Comparison of ENCODE assay signal across 8 mouse cellular contexts in genomic region chr11:69948763-69949150, GRCm38 (mm10). TPM values are rescaled to one million over a fixed set of nuclear protein-coding genes. Genes with fewer than 3 reads are reported as not detected.
DNase-seq lines count a peak whose midpoint lies in the region; ATAC-seq and TF ChIP-seq lines count a peak whose summit lies in the region.

No protein-coding gene starts in this region.

- intact Hi-C loops in left cerebral cortex, adult 2 months (cut with DNase I) = loop anchor here (1.0 kb wide), 1 partner anchor 14 kb away; no protein-coding TSS in a partner anchor

- WGBS in macrophage (ENCODE audit: missing documents) = 2% methylated on average over 13 of the region's 14 CpGs

- DNase-seq in gastrocnemius, adult 8-10 months (ENCODE audit: low spot score in 2 of 2) = peak; percentile 90 to 92
- peak; percentile 94 for DNase-seq in hindlimb bud, embryonic 11.5 days (ENCODE audit: extremely low spot score, low read depth, low spot score)
- DNase-seq in left cerebral cortex, adult 2 months (ENCODE audit: extremely low spot score in 1 of 2, low spot score in 2 of 2) = peak; percentile 55 to 73
- peak; percentile 81 for DNase-seq in retina, postnatal 7 days (ENCODE audit: low read depth, low spot score)
- peak; percentile 91 for DNase-seq in urinary bladder, postnatal 14 days (ENCODE audit: low spot score)

- H3K36me3 ChIP-seq in macrophage (ENCODE audit: inconsistent target) = no peaks in the 10 kb centered on the region

- no peaks in the 10 kb centered on the region for H3K79me2 ChIP-seq in macrophage (ENCODE audit: inconsistent target)

- no peak overlapping the region for H3K27ac ChIP-seq in left cerebral cortex, adult 2 months
- no peak overlapping the region for H3K27ac ChIP-seq in macrophage

- peak; percentile 65 for ATAC-seq in activated CD4-positive, CD25-positive, alpha-beta regulatory T cell, adult 4 months
- peak; percentile 75 for ATAC-seq in common myeloid progenitor, adult 5-6 weeks (replicated peaks; ENCODE audit: low read depth, poor library complexity, severe bottlenecking)

- peak; percentile 87 for TF ChIP-seq CTCF in left cerebral cortex, adult 2 months (IDR thresholded peaks at IDR 0.05)

- H3K4me3 ChIP-seq in left cerebral cortex, adult 2 months = no peak overlapping the region
- H3K4me3 ChIP-seq in macrophage (ENCODE audit: inconsistent target) = peak overlapping the region; percentile 1; the same call in 1 of the 2 replicates

RNA-seq across cellular contexts. Expression of gene Slc2a4, which starts 0.8 kb away (rescaled TPM):
- polyA plus RNA-seq in activated CD4-positive, CD25-positive, alpha-beta regulatory T cell, adult 4 months (2017; shearing (Covaris generic)) = not detected
- 0.78 TPM in 1 of 2 replicates, not detected in the other for total RNA-seq in common myeloid progenitor, adult 5-6 weeks (2017)
- total RNA-seq in gastrocnemius, adult 8-10 months (2022) = 100 to 1,000 TPM; 397 to 490 (median 424) TPM
- 1 to 10 TPM; 2.3 to 4.1 TPM for total RNA-seq in left cerebral cortex, adult 2 months (2021)
- under 1 TPM in 3 of 26 experiments, not detected in 23; 0.45 to 0.74 (median 0.49) TPM for total RNA-seq in macrophage (2018; cell fraction: chromatin; rRNA removed)
- total RNA-seq in macrophage (2018; cell fraction: cytosol; rRNA removed) = under 1 TPM in 14 of 26 experiments, not detected in 12; 0.05 to 0.30 (median 0.11) TPM
- under 1 TPM in 1 of 26 experiments, not detected in 25; 0.20 TPM for total RNA-seq in macrophage (2018; cell fraction: nucleus; rRNA removed)
- 0.13 to 0.50 TPM in 2 of 3 replicates, not detected in the other for polyA plus RNA-seq in macrophage (2018)

RNA-seq across cellular contexts. Expression of gene Ybx2, which starts 13.2 kb away (rescaled TPM):
- polyA plus RNA-seq in activated CD4-positive, CD25-positive, alpha-beta regulatory T cell, adult 4 months (2017; shearing (Covaris generic)) = not detected
- total RNA-seq in common myeloid progenitor, adult 5-6 weeks (2017) = not detected in 2 replicates
- 10 to 100 TPM in 1 of 4 experiments, 1 to 10 TPM in 3; 8.5 to 11.4 (median 9.2) TPM for total RNA-seq in gastrocnemius, adult 8-10 months (2022)
- total RNA-seq in left cerebral cortex, adult 2 months (2021) = 1 to 10 TPM; 9.9 to 10.0 TPM
- total RNA-seq in macrophage (2018; cell fraction: chromatin; rRNA removed) = not detected
- not detected for total RNA-seq in macrophage (2018; cell fraction: cytosol; rRNA removed)
- not detected for total RNA-seq in macrophage (2018; cell fraction: nucleus; rRNA removed)
- polyA plus RNA-seq in macrophage (2018) = not detected in 3 replicates

RNA-seq across cellular contexts. Expression of gene Cldn7, which starts 15.8 kb away (rescaled TPM):
- polyA plus RNA-seq in activated CD4-positive, CD25-positive, alpha-beta regulatory T cell, adult 4 months (2017; shearing (Covaris generic)) = not detected
- total RNA-seq in common myeloid progenitor, adult 5-6 weeks (2017) = not detected in 2 replicates
- total RNA-seq in gastrocnemius, adult 8-10 months (2022) = not detected
- total RNA-seq in left cerebral cortex, adult 2 months (2021) = not detected
- total RNA-seq in macrophage (2018; cell fraction: chromatin; rRNA removed) = not detected
- total RNA-seq in macrophage (2018; cell fraction: cytosol; rRNA removed) = not detected
- total RNA-seq in macrophage (2018; cell fraction: nucleus; rRNA removed) = not detected
- polyA plus RNA-seq in macrophage (2018) = not detected in 3 replicates

RNA-seq across cellular contexts. Expression of gene Eif5a, which starts 27.0 kb away (rescaled TPM):
- 1,000 to 10,000 TPM; 1,092 to 1,351 TPM for polyA plus RNA-seq in activated CD4-positive, CD25-positive, alpha-beta regulatory T cell, adult 4 months (2017; shearing (Covaris generic))
- total RNA-seq in common myeloid progenitor, adult 5-6 weeks (2017) = 854 and 864 TPM in 2 replicates
- total RNA-seq in gastrocnemius, adult 8-10 months (2022) = 100 to 1,000 TPM; 443 to 477 (median 467) TPM
- 100 to 1,000 TPM; 408 to 429 TPM for total RNA-seq in left cerebral cortex, adult 2 months (2021)
- 10 to 100 TPM; 27.9 to 98.6 (median 61.6) TPM for total RNA-seq in macrophage (2018; cell fraction: chromatin; rRNA removed)
- total RNA-seq in macrophage (2018; cell fraction: cytosol; rRNA removed) = 100 to 1,000 TPM; 386 to 564 (median 446) TPM
- total RNA-seq in macrophage (2018; cell fraction: nucleus; rRNA removed) = 100 to 1,000 TPM in 23 of 26 experiments, 10 to 100 TPM in 3; 73.8 to 334 (median 159) TPM
- 339 to 874 TPM (median 348 TPM) in 3 replicates for polyA plus RNA-seq in macrophage (2018)

RNA-seq across cellular contexts. Expression of gene Ctdnep1, which starts 32.2 kb away (rescaled TPM):
- 10 to 100 TPM; 21.4 to 24.8 TPM for polyA plus RNA-seq in activated CD4-positive, CD25-positive, alpha-beta regulatory T cell, adult 4 months (2017; shearing (Covaris generic))
- total RNA-seq in common myeloid progenitor, adult 5-6 weeks (2017) = 22.1 and 47.1 TPM in 2 replicates
- 100 to 1,000 TPM; 266 to 308 (median 283) TPM for total RNA-seq in gastrocnemius, adult 8-10 months (2022)
- 100 to 1,000 TPM; 116 to 124 TPM for total RNA-seq in left cerebral cortex, adult 2 months (2021)
- total RNA-seq in macrophage (2018; cell fraction: chromatin; rRNA removed) = 10 to 100 TPM; 44.9 to 99.7 (median 80.2) TPM
- 100 to 1,000 TPM; 127 to 196 (median 168) TPM for total RNA-seq in macrophage (2018; cell fraction: cytosol; rRNA removed)
- 100 to 1,000 TPM in 24 of 26 experiments, 10 to 100 TPM in 2; 92.4 to 166 (median 127) TPM for total RNA-seq in macrophage (2018; cell fraction: nucleus; rRNA removed)
- 102 to 235 TPM (median 115 TPM) in 3 replicates for polyA plus RNA-seq in macrophage (2018)

Comparison
In these comparisons a context has a peak if more than half of its experiments do, and no peak if none do; other contexts are left out.
1. RNA of gene Slc2a4, which starts 0.8 kb away (total RNA-seq): 397 to 490 TPM in gastrocnemius, adult 8-10 months; 2.3 to 4.1 TPM in left cerebral cortex, adult 2 months and 0.78 TPM in common myeloid progenitor, adult 5-6 weeks; every median in the first group is over 10 times any median in the second.
2. Peak in every context shown above with its lines, with median percentiles within 50 percentile points of each other: DNase-seq.